Mouse (Mus musculus): Measurements from ENCODE around the gene Rtf1.

The Rtf1 gene

DNA sequence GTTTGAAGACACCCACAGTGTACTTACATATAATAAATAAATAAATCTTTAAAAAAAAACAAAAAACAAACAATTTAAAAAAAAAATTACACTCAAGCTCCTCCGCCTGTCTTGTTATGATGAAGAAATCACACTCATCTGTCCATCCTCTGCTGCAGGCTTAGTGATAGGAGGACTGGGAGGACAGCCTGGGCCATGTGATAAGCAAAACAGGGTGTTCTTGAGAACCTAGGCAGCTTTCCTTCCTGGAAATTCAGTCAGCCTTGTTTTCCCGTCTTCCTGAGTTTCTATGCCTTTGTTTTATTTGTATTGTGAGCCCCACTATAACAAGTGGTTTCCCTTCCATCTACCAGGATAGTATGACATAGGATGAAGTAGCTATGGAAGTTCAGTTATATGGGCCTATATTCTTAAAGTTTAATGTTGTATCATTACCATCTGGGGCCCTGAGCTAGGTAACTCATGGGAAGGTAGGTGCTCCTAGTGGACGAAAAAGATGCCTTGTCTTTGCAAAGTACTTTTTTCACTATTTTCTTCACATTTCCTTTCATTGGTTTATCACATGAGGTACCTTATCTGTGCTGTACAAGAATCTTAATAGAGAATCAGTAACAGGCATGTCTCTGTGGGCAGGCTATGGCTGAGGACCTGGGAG lies 53.0 kb downstream of the Rtf1 start:
- DNase-seq (ENCODE audit: low read depth, low spot score), result no peak

DNA sequence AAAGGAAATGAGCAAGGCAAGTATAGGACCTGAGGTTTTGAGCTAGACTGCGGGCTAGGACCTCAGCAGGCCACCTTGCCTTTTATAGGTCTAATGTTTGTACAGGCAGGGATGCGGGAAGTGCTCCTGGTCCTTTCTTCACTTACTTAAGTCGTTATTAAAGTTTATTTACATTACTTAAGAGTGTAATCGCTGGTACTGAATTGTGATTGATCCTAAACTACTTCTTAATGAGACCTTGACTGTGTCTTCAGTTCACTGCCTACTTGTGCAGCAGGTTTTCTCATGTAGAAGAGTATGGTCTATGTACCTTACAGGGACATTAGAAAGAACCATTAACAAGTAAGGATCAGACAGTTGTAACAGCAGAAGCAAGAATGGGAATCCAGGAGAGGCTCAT lies 55.9 kb downstream of the Rtf1 start:
- DNase-seq (ENCODE audit: low read depth, low spot score), result no peak

DNA sequence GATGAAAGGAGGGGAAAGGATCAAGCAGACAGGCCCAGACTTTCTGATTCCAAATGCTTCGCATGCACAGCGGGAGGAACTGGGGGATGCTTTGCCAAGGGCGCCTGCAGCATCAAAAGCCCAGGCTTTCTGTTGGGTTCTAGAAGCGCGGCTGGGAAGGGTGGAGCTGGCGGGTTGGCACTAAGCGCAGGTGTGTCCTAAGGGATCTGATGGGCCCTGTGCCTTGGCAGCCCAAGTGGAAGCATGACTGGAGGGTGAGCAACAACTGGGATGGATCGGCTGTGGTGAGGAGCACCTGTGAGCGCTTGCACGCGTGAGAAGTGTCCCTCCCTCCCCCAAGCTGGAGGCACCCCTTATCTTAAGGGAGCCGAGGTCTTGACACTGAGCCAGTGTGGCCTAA lies 62.3 kb downstream of the Rtf1 start:
- DNase-seq (ENCODE audit: low read depth, low spot score), result no peak

DNA sequence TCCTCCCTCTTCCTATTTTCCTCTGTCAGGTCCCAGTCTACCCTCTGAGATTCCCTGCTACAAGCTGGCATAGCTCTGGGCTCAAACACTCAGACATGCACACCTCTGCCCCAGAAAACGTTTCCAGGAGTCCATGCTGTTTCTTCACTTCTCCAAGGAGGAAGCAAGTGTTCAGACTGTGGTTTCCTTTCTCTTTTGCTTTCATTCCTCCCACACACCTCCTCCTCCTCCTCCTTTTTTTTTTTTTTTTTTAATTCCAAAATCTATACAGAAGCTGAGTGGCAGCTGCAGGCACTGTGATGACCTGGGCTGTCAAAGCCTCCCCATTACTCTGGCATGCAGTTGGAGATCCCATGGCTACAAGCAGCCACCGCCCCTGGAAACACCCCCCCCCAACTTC lies 65.7 kb downstream of the Rtf1 start:
- no peak for DNase-seq (ENCODE audit: low read depth, low spot score)

GRCm38 (mm10) chr2:119741581-119742411 lies 66.9 kb downstream of the Rtf1 start, which contains the start of gene Itpka:
Itpka (plus strand) TSS chr2:119742337.
- peak; percentile 12 for DNase-seq (ENCODE audit: low read depth, low spot score)

- DNase-seq (ENCODE audit: low read depth, low spot score), result no peak
These were observed 67.8 kb downstream of the Rtf1 start for GRCm38 (mm10) chr2:119742461-119743175.

- DNase-seq (ENCODE audit: low read depth, low spot score), result no peak
These were observed 68.4 kb downstream of the Rtf1 start for GRCm38 (mm10) chr2:119743176-119743807.

DNA sequence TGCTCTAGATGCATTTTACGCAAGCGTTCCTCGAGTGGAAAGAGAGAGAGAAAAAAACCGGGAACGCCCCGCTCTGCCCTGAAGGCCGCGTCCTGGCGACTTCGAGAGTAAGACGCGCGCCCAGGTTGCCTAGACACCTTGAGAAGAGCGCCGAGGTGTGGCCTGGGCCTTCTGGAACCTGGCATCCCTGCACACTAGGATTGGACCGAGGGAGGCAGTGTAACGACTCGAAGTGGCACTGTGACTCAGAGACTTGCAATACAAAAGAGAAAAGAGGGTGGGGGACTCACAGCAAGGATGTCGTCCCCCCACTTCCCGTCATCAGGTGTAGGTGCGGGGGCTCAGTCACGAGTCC lies 68.9 kb downstream of the Rtf1 start:
- DNase-seq (ENCODE audit: low read depth, low spot score), result no peak

DNA sequence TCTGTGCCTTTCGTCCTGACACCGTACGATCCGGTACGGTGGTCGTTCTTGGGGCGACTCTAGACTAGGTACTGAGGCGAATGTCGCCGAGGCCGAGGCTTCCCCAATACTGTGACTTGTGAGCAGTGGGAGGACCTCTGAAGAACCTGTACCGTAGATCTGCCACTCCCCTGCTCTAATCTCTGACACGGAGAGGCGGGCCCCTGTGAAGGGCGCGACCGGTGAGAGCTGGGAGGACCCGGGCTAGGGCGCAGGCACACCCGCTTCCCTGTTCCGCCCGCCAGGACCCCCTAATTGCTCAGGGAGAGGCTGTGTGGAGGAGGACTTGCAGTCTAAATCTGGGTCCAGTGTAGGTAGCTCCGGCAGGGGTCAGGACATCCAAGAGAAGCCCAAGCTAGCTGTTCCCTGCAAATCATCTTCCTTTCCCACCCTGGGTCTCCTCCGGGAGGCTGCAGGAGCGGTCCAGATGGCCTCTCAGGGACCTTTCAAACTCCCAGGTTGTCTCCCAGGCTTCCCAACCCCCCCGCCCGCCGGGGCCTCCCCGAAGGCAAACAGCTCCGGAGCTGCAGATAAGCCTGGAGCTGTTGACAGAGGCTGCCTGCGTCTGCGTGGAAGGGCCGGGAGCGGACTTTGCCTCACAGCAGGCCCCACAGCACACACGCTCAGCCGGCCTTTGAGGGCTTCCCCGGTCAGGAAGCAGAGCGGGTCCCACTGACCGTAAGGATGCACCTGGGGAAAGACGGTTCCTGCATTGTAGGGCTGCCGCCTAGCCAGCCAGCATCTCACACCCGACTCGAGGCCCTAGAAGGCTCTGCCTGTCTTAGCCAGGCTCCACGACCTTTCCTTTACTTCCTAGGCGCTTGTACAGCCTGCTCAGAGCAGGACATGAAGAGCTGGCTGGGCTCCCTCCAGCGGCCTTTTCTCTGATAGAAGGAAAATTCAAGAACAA lies 69.6 kb downstream of the Rtf1 start:
- DNase-seq (ENCODE audit: low read depth, low spot score), result no peak

DNA sequence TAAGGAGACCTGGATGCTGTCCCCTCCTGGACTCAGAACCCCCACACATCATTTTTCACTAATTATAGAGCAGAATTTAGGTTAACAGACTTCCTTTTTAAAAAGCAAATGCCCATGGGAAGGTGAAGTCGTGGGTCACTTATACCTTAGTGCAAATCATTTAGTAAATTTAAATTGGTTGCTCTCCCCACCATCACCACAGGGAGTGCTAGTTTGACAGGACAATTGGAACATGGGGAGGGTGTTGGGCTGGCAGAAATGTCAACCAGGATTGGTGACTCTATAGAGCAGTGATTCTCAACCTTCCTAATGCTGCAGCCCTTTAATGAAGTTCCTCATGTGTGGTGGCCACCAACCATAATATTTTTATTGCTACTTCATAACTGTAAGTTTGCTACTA lies 70.4 kb downstream of the Rtf1 start:
- no peak for DNase-seq (ENCODE audit: low read depth, low spot score)

DNA sequence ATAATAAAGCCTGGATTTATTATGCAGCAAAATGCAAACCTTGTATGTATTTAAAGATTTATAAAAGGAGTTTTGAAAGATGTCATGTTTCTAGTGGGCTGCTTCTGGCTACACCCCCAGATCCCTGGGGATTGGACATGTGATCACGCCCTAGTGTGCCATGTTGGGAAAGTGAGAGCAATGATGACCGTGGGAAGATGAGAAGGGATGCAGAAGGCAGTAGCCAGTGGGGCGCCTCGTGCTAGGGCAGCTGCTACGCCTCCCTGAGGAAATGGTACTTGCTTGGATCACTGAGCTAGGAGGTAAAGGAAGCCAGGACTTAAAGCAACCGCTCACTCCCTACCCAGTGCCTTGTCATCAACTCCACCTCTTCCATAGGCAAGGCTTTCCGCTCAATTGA lies 72.7 kb downstream of the Rtf1 start:
- DNase-seq (ENCODE audit: low read depth, low spot score), result no peak

DNA sequence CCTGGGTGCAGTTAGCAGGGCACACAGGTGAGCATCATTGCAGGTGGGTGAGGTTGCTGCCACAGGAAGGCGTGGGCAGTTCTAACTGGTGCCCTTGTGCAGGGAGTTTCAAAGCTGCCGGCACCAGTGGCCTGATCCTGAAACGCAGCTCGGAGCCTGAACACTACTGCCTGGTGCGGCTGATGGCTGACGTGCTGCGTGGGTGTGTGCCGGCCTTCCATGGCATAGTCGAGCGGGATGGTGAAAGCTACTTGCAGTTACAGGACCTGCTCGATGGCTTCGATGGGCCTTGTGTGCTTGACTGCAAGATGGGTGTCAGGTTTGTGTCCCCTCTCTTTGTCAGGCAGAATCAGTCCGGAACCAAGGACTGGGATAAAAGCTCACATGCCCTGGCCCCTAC lies 74.4 kb downstream of the Rtf1 start:
- DNase-seq (ENCODE audit: low read depth, low spot score), result no peak

- no peak for DNase-seq (ENCODE audit: low read depth, low spot score)
These were observed 82.8 kb downstream of the Rtf1 start for GRCm38 (mm10) chr2:119757601-119758100.

DNA sequence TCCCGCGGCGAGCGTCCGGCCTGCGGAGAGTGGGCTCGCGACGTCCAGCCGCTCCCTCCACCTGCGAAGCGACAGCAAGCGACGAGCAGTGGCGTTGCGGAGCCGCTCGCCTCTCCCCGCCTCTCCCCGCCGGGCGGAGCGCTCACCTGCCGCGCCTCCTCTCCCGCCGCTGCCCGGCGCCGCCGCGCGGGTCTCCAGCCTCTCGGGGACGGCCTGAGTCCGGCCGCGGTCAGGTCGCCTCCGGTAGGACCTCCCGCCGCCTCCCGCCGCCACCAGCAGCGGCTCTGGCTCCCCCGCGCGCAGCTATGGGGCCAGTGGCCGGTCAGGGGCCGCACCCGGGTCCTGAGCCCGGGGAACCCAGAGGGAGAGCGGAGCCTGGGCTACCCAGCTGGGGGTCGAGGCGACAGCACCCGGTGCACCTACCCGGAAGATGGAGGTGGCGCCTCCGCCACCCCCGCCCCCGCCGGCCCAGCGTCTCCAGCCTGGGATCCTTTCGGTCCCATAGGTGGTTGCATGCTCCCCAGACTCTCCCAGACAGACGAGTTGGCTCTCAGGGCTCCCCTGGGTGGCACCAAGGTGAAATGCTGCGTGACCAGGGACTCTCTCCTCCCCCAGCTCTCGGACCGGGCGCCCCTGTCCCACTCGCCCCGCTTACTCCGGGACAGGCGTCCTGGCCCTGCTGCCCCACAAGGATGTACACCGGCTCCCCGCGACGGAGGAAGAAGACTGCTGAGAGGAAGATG lies 83.4 kb downstream of the Rtf1 start:
- DNase-seq (ENCODE audit: low read depth, low spot score), result no peak

DNA sequence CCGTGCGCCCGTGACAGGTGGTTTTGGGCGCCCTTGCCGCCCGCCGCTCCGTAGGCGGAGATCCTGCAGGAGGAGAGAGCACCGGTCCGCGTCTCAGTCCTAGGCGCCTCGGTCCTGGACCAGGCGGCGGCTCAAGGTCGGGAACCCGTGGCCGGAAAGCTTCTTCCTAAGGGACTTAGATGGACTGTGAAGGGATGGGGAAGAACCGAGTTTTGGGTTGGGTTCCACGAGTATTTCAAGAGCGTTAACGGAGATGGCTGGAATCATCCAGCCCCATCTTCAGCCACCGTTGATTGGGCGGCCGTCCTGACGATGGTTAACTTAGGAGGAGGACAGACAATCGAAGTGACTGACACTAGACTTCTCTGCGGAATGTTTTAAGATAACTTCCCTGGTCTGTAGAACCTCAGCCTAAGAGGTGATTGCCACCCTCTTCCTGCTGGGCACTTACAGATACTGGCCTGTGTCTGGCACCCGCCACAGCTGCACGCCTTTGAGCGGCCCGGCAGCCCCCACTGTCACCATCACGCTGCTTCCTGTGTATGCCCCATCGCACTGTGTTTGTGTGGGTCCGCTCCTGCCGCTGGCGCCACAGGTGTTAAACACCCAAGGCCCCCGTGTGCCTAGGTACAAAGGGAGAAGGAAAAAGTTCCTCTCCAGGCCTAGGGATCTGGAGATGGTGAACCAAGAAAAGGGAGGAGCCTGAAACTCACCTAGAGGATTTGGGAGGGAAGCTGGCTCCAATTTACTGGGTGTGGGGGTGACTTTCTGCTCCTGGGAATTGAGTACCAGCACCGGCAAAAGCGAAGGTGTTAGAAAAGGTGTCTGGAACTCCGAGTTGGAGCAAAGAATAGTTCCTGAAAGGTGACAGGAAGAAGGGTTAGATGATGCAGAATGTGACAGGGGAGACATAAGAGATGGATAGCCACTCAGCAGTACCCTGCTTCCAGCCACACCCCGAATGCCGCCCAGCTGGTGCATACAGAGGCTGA lies 84.3 kb downstream of the Rtf1 start:
- no peak for DNase-seq (ENCODE audit: low read depth, low spot score)

- no peak for DNase-seq (ENCODE audit: low read depth, low spot score)
These were observed 85.4 kb downstream of the Rtf1 start, which contains the start of gene Ltk for GRCm38 (mm10) chr2:119760251-119760650. Ltk (minus strand) TSS chr2:119760431.

- no peak for DNase-seq (ENCODE audit: low read depth, low spot score)
These were observed 87.4 kb downstream of the Rtf1 start for GRCm38 (mm10) chr2:119762276-119762675.

DNA sequence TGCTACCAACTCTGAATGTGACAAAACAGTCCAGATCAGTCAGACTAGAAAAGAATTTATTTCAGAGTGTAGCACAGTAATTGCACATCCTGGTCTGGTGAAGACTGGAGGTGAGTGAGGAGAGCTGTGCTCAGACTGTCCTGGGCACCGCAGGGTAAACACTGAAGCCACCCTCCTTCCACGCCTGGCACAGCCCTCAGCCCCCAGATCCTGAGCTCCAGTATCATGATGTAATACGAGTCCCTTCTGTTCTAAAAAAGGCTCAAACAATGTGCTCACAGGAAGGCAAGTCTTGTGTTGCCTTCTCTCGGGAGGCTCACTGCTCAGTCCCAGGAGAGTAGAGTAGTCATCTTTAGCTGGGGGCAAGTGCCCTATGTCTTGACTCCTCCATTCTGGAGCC lies 89.1 kb downstream of the Rtf1 start:
- DNase-seq (ENCODE audit: low read depth, low spot score), result no peak

GRCm38 (mm10) chr2:119767246-119767645 lies 92.4 kb downstream of the Rtf1 start:
- no peak for DNase-seq (ENCODE audit: low read depth, low spot score)
